Mouse (Mus musculus) monocyte, adult 5-6 weeks (primary cell): Measurements from ENCODE around the gene Igf1r. TPM values are rescaled to one million over a fixed set of nuclear protein-coding genes. Genes with fewer than 3 reads are reported as not detected.
A peak's percentile ranks its signal among the peaks of the same experiment; 100 is the strongest.

Experiments used
- ATAC-seq: fragments of 153-309, 156-312 bp; replicated peaks from 2 replicates; pipeline ENCODE4 v1.8.0; 2017; ENCODE audit warnings: mild to moderate bottlenecking; ENCODE audit not compliant: low TSS enrichment, insufficient number of reproducible peaks, severe bottlenecking, poor library complexity, low FRiP score
- total RNA-seq: library from RNA; stranded (forward); fragments of 200-1000, 200-491, 200-594 nt; gene quantifications from 3 replicates; pipeline ENCODE4 v1.2.3, GENCODE M21; 2017

Gene Igf1r
- total RNA-seq, 1 experiment from 2014 or later, result 9.1 TPM

DNA sequence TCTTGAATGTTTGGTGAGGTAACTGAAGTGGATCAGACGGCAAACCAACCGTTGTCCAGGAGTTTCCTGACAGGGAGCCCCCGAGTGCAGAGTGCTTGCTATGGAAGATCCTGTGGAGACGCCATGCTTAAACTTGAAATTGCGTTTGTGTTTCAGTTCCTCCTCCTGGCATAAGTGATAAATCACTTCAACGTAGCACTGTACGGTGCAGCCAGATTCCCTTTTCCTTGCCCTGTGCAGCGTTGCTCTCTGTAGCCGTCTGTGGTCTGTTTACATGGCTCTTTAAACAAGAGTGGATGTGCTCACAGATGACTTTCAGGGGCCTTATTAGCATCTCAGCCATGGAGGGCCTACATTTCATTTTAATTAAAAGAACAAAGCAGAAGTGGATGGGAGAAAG is 141.2 kb downstream of the Igf1r start:
- ATAC-seq, result no peak

DNA sequence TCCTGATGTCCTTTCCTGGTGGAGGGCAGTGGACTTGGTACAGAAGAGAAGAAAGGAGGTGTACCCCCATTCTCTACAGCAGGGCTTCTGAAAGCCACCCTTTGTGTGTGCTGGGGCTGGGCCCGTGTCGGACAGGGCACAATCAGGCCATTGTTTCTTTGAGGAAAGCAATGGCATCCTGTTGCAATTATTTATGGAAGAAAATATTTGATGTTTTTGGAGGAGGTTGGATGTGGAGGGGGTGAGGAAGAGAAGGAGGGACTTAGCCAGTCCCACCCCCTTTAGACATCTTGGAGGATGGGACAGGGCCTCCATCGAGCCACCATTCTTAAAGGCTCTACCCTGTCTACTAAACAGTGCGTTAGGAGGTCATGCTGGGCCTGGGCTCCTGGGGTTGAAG is 142.9 kb downstream of the Igf1r start:
- no peak for ATAC-seq

DNA sequence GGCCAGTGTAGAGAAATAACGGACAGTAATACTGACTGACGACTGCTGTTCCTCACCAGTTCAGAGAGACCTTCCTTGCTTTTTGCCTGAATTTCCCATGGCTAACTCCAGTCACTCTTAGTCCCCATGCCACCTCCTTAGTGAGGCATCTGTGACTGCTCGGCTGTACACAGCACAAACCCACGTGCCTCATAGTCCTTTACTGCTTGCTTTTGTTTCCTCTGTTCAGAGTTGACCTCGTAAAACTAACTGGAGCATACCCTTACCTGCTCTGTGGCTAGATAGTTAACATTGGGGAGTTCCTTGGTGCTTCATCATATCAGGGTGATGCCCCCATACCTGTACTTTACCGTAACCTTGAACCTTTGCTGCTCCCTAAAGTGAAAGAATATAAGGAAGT is 143.8 kb downstream of the Igf1r start:
- no peak for ATAC-seq

DNA sequence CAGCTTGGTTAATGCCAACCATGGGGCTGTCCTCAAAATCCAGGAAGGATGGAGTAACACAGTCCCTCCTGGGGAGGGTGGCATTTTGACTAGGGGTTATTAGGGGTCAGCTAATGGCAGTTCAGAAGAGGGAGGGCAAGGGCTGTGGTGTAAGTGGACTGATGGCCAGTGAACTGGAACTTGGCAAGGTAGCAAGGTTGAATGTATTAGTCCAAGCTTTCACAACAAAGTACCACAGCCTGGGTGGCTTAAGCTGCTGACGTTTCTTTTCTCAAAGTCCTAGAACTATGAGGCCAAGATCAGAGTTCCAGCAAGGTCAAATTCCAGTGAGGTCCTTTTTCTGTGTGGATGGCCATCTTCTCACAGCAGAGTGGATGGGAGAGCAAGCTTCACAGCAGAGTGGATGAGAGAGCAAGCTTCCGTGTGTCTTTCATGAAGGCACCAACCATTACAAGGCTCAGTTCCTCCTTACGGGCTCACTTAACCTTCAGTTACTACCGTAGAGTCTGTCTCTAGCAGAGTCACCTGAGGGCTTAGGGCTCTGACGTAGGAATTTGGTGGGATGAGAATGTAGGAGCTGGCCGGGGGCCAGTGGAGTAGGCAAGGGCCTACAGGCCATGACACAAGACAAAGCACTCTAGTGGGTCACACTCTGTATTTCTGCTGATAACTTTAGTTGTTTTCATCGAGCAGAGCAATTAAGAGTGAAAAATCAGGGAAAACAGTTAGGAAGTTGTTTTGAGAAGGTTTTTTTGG is 144.6 kb downstream of the Igf1r start:
- no peak for ATAC-seq

DNA sequence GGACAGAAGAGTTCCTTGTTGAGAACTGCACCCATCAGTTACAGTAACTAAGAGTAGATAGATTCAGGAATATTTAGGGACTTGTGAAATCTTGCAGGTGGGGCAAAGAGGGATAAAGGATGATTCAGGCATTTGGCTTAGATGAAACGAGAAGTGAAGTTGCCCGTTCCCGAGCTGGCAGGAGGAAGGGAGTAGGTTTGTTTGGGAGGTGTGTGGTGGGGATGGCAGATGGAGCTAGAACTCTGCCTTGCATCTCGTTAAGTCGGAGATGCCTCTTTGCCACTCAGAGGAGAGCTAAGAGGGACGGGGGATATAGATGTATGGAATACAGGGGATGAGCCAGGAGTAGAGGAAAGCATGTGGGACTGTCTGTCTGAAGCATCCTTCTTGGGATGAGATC is 145.5 kb downstream of the Igf1r start:
- no peak for ATAC-seq

DNA sequence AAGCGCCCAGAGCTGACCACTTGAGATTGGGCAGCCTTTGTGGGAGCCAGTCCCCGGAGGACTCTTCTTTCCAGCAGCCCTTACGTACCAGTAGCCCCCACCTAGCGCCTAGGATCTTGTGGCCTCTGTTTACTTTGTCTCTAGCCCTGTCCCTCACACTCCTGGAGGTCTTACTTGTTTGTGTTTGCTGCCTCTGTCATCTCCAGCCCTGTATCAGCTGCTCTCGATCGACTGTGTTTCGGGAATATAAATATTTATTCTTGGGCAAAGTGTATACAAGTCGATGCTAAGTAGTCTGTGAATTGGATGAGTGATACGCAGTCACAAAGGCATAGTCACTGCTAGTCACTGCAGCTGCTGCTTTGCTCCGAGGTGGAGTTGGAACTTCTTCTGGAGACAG is 147.8 kb downstream of the Igf1r start:
- ATAC-seq, result no peak

DNA sequence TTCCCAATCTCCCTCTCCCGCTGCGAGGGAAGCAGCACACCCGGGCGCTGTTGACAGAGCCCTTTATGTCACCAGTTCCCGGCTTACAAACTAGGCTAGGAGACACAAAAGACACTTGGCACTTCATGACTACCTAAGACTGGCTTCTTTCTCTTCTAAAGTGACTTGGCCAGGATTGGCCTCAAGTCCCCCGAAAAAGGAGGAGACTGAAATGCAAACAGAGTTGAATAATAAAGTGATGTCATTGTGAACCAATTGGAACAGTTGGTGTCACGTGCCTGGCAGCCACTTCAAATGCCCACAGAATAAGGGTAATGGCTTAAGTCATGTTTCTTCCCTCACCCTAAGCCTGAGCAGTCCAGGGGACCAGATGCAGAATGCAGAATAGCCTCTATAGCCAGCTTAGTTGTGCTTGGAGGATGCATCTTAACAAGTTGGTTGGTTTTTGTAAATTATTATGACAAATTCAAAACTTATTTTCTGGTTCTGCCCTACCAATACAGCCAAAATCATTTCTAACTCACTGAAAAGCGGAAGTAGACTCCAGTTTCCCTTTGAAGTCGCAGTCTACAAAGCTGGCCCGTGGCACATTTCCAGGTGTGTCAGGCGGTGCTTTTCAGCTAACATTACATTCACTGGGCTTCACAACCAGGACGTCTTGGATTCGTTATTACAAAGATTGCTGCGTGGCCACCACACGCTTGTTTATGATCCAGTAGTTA is 150.0 kb downstream of the Igf1r start:
- no peak for ATAC-seq

DNA sequence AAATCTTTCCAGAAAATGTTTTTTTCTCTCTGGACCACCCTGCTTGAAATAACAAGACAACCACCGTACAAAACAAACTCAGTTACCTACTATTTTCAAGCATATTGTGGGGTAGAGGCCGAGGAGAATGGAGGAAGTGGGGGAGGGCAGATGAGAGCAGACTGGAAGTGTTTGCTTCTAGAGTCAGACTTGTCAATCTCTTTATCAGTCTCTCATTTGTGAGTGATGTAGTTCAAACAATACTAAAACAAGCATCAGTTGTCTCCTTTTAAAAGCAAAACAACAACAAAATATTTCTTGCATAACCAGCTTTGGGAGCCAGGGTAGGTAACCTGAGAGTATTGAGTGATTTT is 150.5 kb downstream of the Igf1r start:
- ATAC-seq, result no peak

DNA sequence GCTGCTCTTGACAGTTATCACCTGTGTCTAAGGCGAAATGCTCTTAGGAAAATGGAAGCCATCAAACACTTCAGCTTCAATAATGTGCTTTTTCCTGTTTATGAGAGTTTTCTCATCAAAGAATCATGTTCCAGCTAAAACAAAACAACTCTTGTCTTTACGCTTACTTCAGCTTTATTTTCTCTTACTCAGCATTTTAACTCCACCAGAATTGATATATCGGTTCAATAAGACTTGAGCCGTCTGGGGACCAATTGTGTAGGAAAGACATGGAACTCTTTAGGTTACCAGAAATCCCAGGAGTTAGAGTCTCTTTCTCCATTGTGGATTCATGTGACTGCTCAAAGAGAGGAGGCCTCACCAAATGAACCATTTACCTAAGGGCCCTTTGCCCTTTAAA is 158.9 kb downstream of the Igf1r start:
- ATAC-seq, result no peak

DNA sequence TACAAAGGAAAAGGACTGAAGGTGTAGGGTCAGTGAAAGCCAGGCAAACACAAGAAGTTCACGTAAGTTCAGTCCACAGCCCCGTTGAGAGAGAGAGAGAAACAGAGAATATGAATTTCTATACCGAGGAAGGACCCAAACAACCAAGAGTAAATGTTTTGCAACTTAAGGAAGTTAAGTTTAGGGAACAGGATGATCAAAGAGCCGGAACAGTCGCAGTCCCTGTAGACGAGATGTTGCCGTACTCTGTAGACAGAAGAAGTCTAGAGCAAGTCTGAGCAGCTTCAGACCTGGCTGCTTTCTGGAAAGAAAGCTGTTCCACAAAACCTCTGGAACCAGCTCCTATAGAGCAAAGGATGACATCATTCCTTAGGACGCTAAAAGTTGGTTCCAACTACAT is 160.0 kb downstream of the Igf1r start:
- 0 out of 2 replicates have a peak, but pooled peaks have one; percentile 50 for ATAC-seq

DNA sequence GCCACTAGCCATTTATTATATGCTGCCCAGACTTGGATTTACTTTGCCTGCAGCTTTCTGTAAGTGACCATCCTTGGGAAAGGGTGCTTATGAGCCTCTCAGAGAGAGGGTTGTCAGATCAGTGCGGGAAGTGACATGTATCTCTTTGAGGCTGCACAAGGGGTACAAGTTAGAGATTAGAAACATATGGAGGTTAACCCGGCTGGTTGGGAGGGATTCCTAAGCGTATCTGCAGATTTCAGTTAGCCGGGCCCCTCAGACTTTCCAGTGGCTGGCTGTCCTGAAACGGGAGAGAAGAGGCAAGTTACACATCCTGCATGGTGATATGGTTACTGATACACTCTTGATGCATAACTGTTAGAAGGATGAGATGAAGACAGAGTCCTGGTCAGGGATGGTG is 161.7 kb downstream of the Igf1r start:
- no peak for ATAC-seq

DNA sequence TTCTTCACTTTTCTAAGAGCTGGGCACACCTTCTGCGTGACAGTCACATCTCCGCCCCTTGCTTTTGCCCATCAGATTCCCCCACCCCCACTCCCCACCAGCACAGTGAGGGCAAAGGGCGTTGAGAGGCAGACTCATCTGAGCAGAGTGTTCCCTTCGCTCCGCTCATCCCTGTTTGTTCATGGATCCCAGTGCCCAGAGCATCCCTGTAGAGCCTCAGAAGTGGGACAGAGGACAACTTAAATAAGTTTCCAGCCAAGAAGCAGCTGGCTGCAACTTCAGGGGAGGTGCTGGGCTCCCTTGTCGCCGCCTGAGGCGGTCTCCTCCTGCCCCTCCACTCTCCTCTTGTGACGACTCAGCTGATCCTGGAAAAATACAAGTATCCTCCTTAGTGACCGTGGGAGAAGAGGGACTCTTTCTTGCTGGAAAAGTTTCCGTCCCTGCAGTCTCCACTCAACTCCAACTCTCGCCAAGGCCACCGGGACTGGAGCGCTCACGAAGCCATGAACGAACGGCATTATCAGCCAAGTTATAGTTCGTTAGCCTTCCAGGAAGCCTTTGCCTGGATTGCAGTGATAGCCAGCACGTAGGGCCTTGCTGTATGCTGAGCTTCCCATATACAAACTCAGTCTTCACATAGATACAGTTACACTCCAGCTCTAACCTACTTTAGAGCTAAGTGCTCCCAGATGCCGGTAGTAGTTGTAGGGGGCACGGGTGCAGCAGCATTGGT is 162.5 kb downstream of the Igf1r start:
- no peak for ATAC-seq

DNA sequence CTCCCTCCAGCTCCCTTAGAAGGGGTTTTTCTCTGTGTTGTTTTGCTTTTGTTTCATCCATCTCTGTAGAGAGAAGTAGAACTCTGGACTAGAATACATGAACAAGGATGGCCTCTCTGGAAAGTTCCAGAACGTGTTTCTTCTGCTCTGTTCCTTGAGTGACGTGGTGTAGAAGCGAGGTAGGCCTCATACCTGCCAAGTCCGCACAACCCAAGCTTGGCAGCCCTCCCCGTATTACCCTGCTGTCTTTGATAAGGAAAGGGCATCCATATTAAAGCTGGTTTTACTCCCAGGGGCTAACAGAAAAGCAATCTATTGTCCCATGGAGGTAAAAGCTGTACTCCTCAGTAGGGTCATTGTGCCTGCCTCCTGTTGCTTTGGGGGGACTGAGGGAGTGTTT is 164.9 kb downstream of the Igf1r start:
- ATAC-seq, result no peak

DNA sequence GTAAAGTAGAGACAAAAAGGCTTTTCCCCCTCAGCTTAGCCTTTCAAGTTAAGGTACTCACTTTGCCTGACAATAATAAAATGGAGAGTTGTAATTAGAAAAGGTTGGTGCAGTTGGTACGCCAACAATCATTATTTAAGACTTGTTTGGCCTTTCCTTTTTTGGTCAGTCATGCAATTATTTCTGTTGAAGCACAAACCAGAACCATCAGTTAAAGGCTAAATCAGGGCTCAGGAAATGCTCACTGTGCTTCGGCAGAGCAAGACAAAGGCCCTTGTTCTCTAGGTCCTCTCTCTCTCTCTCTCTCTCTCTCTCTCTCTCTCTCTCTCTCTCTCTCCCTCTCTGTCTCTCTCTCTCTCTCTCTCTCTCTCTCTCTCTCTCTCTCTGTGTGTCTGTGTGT is 165.4 kb downstream of the Igf1r start:
- ATAC-seq, result no peak

DNA sequence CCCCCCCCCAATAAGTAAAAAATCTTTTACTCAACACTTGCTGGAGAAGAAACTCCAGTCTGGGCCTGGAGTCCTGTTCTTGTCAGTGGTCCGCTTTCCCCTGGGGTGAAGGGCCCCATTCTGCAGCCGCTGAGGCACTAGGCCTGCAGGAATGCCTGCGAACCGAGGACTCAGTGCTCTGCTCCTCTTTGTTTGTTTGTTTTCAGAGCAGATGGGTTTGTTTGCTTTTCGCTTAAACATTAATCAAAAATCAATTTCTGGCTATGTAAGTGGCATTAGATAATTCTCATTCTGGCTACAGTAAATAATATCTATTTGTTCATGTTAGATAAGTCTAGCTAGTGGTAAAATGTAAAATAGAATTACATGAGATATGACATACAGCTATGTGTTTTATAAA is 167.0 kb downstream of the Igf1r start:
- ATAC-seq, result no peak

DNA sequence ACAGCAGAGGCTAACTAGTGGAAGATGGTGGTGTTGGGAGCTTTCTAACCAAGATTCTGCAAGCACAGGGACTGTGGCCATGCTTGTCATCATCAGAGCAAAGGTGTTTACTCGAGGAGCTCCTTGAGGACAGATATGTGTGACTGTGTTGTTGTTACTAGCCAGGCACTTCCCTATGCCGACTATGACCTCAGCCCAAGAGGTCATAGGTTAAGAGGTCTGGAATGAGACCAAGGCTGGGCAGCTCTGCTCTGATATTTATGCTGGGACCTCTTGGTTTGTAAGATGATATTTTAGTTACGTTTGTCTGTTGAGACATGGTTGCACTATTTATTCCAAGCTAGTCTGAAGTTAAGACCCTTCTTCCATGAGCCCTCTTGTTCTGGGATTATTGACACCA is 169.8 kb downstream of the Igf1r start:
- ATAC-seq, result no peak

DNA sequence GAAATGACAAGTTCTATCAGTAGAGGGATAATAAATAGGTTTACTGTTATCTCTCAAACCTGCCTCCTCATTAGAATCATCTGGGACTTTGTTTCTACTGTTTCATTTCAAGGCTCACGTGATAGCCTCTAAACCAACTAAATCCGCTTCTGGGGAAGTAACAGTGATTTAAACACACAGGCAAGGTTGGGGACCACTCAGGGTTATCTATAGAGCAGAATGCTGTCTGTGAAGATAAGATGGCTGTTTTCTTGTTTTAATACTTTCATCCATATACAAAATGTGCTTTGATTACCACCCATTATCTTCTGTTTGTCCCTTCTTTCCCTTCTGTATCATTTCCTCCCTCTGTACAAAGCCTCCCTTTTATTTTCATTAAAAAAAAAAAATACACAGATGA is 172.7 kb downstream of the Igf1r start:
- ATAC-seq, result no peak

DNA sequence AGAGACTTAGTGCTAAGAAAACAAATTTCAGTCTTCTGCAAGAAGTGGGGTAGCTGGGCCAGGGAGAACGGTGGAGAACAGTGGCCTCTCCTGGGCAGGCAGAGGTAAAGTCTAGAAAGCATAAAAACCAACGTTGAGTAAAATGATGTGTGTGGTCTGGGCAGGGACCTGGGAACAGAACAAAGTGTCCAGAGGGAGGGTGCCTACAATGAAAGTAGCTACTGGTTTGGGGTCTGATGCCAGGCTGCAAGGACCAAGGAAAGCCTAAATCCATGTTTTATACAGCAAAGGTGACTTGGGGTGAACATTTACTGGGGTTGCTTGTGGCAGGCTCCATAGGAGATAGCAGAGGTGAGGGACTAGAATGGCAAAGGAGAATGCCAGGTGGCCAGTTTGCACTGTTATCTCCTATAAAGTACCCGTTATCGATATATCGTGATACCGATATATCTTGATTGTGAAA is 175.2 kb downstream of the Igf1r start:
- ATAC-seq, result no peak

DNA sequence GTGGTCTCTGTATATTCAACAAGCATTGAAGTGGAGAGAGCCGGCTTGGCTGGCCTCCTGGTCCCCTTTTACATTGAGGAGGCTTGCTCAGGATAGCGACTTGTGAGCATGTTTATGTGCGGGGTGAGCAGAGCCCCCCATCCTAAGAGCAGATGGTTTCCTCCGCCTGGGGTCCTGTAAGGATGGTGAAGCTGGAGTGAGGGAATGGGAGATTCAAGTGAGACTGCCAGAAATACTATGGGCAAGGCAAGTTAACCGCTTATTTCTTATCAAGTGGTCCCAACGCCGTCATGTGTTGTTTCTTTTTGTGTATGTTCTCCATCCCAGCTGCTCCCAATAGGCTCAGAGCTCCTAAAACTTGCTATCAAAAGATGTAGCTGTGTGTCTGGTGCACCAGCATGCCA is 175.6 kb downstream of the Igf1r start:
- ATAC-seq, result no peak

DNA sequence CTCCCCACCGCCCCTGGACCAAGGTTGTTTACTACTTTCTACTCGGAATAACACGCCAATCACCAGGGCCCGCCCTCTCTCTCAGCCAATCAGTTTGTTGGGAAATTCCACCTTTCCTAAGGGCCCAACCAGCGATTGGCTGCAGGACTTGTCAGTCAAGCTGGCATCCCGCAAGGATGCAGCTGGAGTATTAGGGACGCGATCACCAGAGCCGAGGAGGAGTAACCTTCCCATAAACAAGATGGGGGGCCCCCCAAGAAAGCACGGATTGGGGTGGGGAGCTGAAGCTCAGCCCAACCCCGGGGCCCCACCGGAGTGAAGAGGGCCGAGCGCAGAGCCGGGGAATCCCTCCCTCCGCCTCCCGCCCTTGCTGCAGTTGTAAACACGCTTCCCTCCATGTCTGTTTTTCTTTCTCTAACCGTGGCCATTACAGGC is 176.5 kb downstream of the Igf1r start:
- ATAC-seq, result peak; percentile 81
